Mouse (Mus musculus) kidney, embryonic 16.5 days (tissue): ENCODE measurements around the gene Cfap57. TPM values are rescaled to one million over a fixed set of nuclear protein-coding genes. Genes with fewer than 3 reads are reported as not detected.

Source experiments
- ATAC-seq: fragments of 200-750 bp; cut with Nextera tagmentation; 2 replicates; pipeline ENCODE4 v1.8.0; 2017; ENCODE audit warnings: moderate TSS enrichment; ENCODE audit not compliant: low FRiP score, low TSS enrichment
- H3K27ac ChIP-seq: fragments of 300-500 bp; sonication (generic); 2 replicates; pipeline ENCODE4 v1.5.1; 2014; ENCODE audit warnings: low read length
- H3K27me3 ChIP-seq: fragments of 300-500 bp; sonication (generic); 2 replicates; pipeline ENCODE4 v1.6.1; 2014; ENCODE audit warnings: low read length, control low read depth, mixed read lengths; ENCODE audit not compliant: insufficient read depth
- H3K36me3 ChIP-seq: fragments of 300-500 bp; sonication (generic); 2 replicates; pipeline ENCODE4 v1.6.1; 2014; ENCODE audit warnings: low read length, control low read depth, mixed read lengths; ENCODE audit not compliant: insufficient read depth
- H3K4me1 ChIP-seq: fragments of 300-500 bp; sonication (generic); 2 replicates; pipeline ENCODE4 v1.6.1; 2014; ENCODE audit warnings: low read length, control low read depth, mixed read lengths; ENCODE audit not compliant: insufficient read depth
- H3K4me2 ChIP-seq: fragments of 300-500 bp; sonication (generic); replicated peaks from 2 replicates; pipeline ENCODE4 v1.6.1; 2014; ENCODE audit warnings: low read depth, low read length
- H3K4me3 ChIP-seq: fragments of 300-500 bp; sonication (generic); 2 replicates; pipeline ENCODE4 v1.5.1; 2014; ENCODE audit warnings: mild to moderate bottlenecking, low read length
- H3K9ac ChIP-seq: fragments of 300-500 bp; sonication (generic); replicated peaks from 2 replicates; pipeline ENCODE4 v1.6.1; 2014; ENCODE audit warnings: low read length
- H3K9me3 ChIP-seq: fragments of 300-500 bp; sonication (generic); 2 replicates; pipeline ENCODE4 v1.6.1; 2016; ENCODE audit warnings: low read length, control low read depth
- WGBS: fragments of 180-500 bp; shearing (Covaris S2); extraction: QIAGEN DNeasy Blood & Tissue Kit; methylation state at CpG from one replicate; pipeline ENCODE4 v1.1.7; 2014; 5-methylcytosine and 5-hydroxymethylcytosine counted together
- polyA plus RNA-seq: library from polyadenylated mRNA; unstranded; fragments of >200 nt; fragmentation: Nextera tagmentation; extraction: Ambion mirVana; gene quantifications from 2 replicates; pipeline ENCODE4 v1.2.1, GENCODE M21; 2015

Gene Cfap57
- polyA plus RNA-seq: 0.10 and 0.19 TPM in 2 replicates

GRCm38 (mm10) chr4:118620279-118620966 lies at the start of gene Cfap57, which contains the start of gene Ebna1bp2:
TSS of gene Cfap57 (minus strand) at chr4:118620777.
TSS of gene Ebna1bp2 (plus strand) at chr4:118620799.
- WGBS: under 1% methylated on average over 34 of the region's 41 CpGs
- peak within 1 kb of the TSS; percentile 76 for H3K4me3 ChIP-seq
- peak within 1 kb of the TSS; percentile 77 for H3K9ac ChIP-seq
- H3K4me2 ChIP-seq: peak within 1 kb of the TSS; percentile 61
- peaks cover 21% of the 10 kb centered on the region for H3K36me3 ChIP-seq
- no peak within 1 kb of the TSS for H3K27ac ChIP-seq
- peak; percentile 92 for ATAC-seq
- no peaks in the 10 kb centered on the region for H3K27me3 ChIP-seq
- H3K9me3 ChIP-seq: peaks cover 8% of the 10 kb centered on the region; the same call in 1 of the 2 replicates
- peaks cover 8% of the 10 kb centered on the region for H3K4me1 ChIP-seq

GRCm38 (mm10) chr4:118658652-118659051 lies 38.1 kb upstream of the Cfap57 start, which contains the start of gene Olfr62:
TSS of gene Olfr62 (plus strand) at chr4:118658952.
- no peak for ATAC-seq
- Histone ChIP-seq H3K27ac (no peak within 1 kb of the TSS), H3K27me3 (no peaks in the 10 kb centered on the region), H3K4me2 (no peak within 1 kb of the TSS), H3K4me3 (no peak within 1 kb of the TSS), H3K9ac (no peak within 1 kb of the TSS), H3K9me3 (no peaks in the 10 kb centered on the region), H3K36me3 (no peaks in the 10 kb centered on the region), H3K4me1 (no peaks in the 10 kb centered on the region)

- Histone ChIP-seq H3K27ac (no peak overlapping the region), H3K27me3 (no peaks in the 10 kb centered on the region), H3K4me3 (no peak overlapping the region), H3K4me2 (no peak overlapping the region), H3K36me3 (no peaks in the 10 kb centered on the region), H3K9me3 (no peaks in the 10 kb centered on the region), H3K4me1 (no peaks in the 10 kb centered on the region), H3K9ac (no peak overlapping the region)
- ATAC-seq: no peak
- whole genome bisulfite sequencing: 5% methylated on average over 2 of the region's 2 CpGs
Observed at GRCm38 (mm10) chr4:118645234-118645633, 24.7 kb upstream of the Cfap57 start.

GRCm38 (mm10) chr4:118642346-118643190 lies 22.0 kb upstream of the Cfap57 start:
- no peaks in the 10 kb centered on the region for H3K27me3 ChIP-seq
- no peak overlapping the region for H3K27ac ChIP-seq
- no peaks in the 10 kb centered on the region for H3K36me3 ChIP-seq
- 36% methylated on average over 20 of the region's 20 CpGs for WGBS
- H3K9me3 ChIP-seq: no peaks in the 10 kb centered on the region
- H3K4me2 ChIP-seq: no peak overlapping the region; the same call in 1 of the 2 replicates
- H3K4me1 ChIP-seq: no peaks in the 10 kb centered on the region
- H3K4me3 ChIP-seq: no peak overlapping the region
- no peak overlapping the region for H3K9ac ChIP-seq
- ATAC-seq: no peak

GRCm38 (mm10) chr4:118630261-118630660 lies 9.7 kb upstream of the Cfap57 start:
- ATAC-seq: no peak
- H3K9ac ChIP-seq: no peak overlapping the region
- no peaks in the 10 kb centered on the region for H3K27me3 ChIP-seq
- peaks cover 32% of the 10 kb centered on the region for H3K36me3 ChIP-seq
- H3K4me2 ChIP-seq: no peak overlapping the region
- no peaks in the 10 kb centered on the region for H3K9me3 ChIP-seq
- no peak overlapping the region for H3K4me3 ChIP-seq
- no peaks in the 10 kb centered on the region for H3K4me1 ChIP-seq
- no peak overlapping the region for H3K27ac ChIP-seq
- 93% methylated on average over 5 of the region's 5 CpGs for WGBS

GRCm38 (mm10) chr4:118621781-118622180 lies 1.2 kb upstream of the Cfap57 start:
- Histone ChIP-seq H3K9me3 (peaks cover 8% of the 10 kb centered on the region; the same call in 1 of the 2 replicates), H3K27ac (no peak overlapping the region), H3K4me3 (peak overlapping the region; percentile 76), H3K9ac (peak overlapping the region; percentile 77), H3K27me3 (no peaks in the 10 kb centered on the region), H3K36me3 (peaks cover 34% of the 10 kb centered on the region), H3K4me1 (peaks cover 8% of the 10 kb centered on the region), H3K4me2 (peak overlapping the region; percentile 61)
- no peak for ATAC-seq
- WGBS: 82% methylated on average over 9 of the region's 9 CpGs

- Histone ChIP-seq H3K4me3 (peak overlapping the region; percentile 76), H3K36me3 (peaks cover 25% of the 10 kb centered on the region), H3K4me2 (peak overlapping the region; percentile 61), H3K4me1 (peaks cover 8% of the 10 kb centered on the region), H3K27ac (no peak overlapping the region), H3K9ac (peak overlapping the region; percentile 77), H3K27me3 (no peaks in the 10 kb centered on the region), H3K9me3 (peaks cover 8% of the 10 kb centered on the region; the same call in 1 of the 2 replicates)
- ATAC-seq: peak; percentile 57
- WGBS: under 1% methylated on average over 23 of the region's 23 CpGs
Observed at GRCm38 (mm10) chr4:118620967-118621320, 367 bp upstream of the Cfap57 start.

- H3K9me3 ChIP-seq: peaks cover 8% of the 10 kb centered on the region; the same call in 1 of the 2 replicates
- H3K4me2 ChIP-seq: no peak overlapping the region
- WGBS: 82% methylated on average over 11 of the region's 11 CpGs
- no peaks in the 10 kb centered on the region for H3K27me3 ChIP-seq
- no peaks in the 10 kb centered on the region for H3K36me3 ChIP-seq
- no peaks in the 10 kb centered on the region for H3K4me1 ChIP-seq
- no peak overlapping the region for H3K27ac ChIP-seq
- ATAC-seq: no peak
- H3K4me3 ChIP-seq: no peak overlapping the region
- no peak overlapping the region for H3K9ac ChIP-seq
Observed at GRCm38 (mm10) chr4:118615412-118615811, 5.2 kb downstream of the Cfap57 start.

- no peak for ATAC-seq
- 25% methylated on average over 11 of the region's 11 CpGs for WGBS
Observed at GRCm38 (mm10) chr4:118612619-118613018, 8.0 kb downstream of the Cfap57 start.

More at GRCm38 (mm10) chr4:118612619-118613018, 8.0 kb downstream of the Cfap57 start:
- H3K4me1 ChIP-seq: no peaks in the 10 kb centered on the region
- no peaks in the 10 kb centered on the region for H3K27me3 ChIP-seq
- H3K36me3 ChIP-seq: no peaks in the 10 kb centered on the region
- H3K4me2 ChIP-seq: no peak overlapping the region
- H3K27ac ChIP-seq: no peak overlapping the region
- H3K9ac ChIP-seq: no peak overlapping the region
- H3K9me3 ChIP-seq: peaks cover 7% of the 10 kb centered on the region; the same call in 1 of the 2 replicates
- H3K4me3 ChIP-seq: no peak overlapping the region
